Mouse (Mus musculus): ENCODE measurements around the gene Gm10840. TPM values are rescaled to one million over a fixed set of nuclear protein-coding genes. Genes with fewer than 3 reads are reported as not detected.

Gm10840 gene
- polyA plus RNA-seq, 1 experiment from 2014 or later = not detected

DNA sequence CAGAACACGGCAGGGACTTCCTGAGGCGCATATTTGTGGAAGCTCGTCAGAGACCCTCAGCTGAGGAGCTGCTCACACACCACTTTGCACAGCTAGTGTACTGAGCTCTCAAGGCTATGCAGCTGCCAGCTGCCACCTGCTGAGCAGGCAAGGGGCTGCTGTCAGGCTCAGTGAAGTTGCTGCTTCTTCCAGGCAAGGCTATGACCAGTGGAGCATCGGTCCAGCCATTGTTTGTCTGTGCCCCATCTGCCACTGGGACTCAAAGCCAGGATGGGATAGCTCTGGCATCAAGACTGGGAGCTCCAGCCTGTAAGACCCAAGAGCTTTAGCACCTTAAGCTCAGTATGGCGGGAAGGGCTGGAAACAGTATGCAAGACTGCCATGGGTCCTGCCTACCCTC lies 6.6 kb upstream of the Gm10840 start:
- no peaks in the 10 kb centered on the region for H3K27me3 ChIP-seq (ENCODE audit: insufficient read depth, poor library complexity, severe bottlenecking)
- H3K9me3 ChIP-seq = no peaks in the 10 kb centered on the region
- WGBS = 74% methylated on average over 5 of the region's 5 CpGs
- H3K27ac ChIP-seq = no peak overlapping the region
- no peak for DNase-seq (ENCODE audit: low spot score)
- peaks cover 17% of the 10 kb centered on the region for H3K4me1 ChIP-seq
- H3K36me3 ChIP-seq = peaks cover 98% of the 10 kb centered on the region
- no peak overlapping the region for H3K4me3 ChIP-seq

GRCm38 (mm10) chr11:106154770-106155169 lies 5.9 kb upstream of the Gm10840 start:
- no peak for DNase-seq (ENCODE audit: low spot score)
- Histone ChIP-seq H3K27ac (no peak overlapping the region), H3K27me3 (ENCODE audit: insufficient read depth, poor library complexity, severe bottlenecking) (no peaks in the 10 kb centered on the region), H3K36me3 (peaks cover 92% of the 10 kb centered on the region), H3K9me3 (no peaks in the 10 kb centered on the region), H3K4me1 (peaks cover 23% of the 10 kb centered on the region), H3K4me3 (no peak overlapping the region)
- 68% methylated on average over 2 of the region's 2 CpGs for WGBS

DNA sequence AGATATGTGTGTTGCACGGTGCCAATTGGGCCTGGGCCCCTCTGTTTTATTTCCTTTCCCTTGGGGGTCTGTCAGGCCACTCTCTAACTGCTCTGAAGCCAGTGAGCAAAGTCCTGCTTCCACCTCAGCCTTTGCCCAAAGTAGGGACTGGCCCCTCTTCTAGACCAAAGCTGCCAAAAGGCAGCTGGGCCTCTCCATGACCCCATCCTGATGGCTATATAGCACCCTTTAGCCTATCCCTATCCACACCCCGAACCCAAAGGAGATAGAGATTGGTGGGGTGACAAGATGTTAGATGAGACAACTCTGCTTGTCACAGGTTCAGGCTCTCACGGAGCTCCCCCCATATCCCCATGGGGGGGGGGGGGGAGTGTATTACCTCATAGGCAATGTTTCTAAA lies 4.9 kb upstream of the Gm10840 start:
- H3K4me3 ChIP-seq = no peak overlapping the region
- no peak for DNase-seq (ENCODE audit: low spot score)
- peaks cover 27% of the 10 kb centered on the region for H3K4me1 ChIP-seq
- peaks cover 82% of the 10 kb centered on the region for H3K36me3 ChIP-seq
- WGBS = 67% methylated on average over 3 of the region's 3 CpGs
- no peaks in the 10 kb centered on the region for H3K9me3 ChIP-seq
- H3K27me3 ChIP-seq (ENCODE audit: insufficient read depth, poor library complexity, severe bottlenecking) = no peaks in the 10 kb centered on the region
- H3K27ac ChIP-seq = no peak overlapping the region

DNA sequence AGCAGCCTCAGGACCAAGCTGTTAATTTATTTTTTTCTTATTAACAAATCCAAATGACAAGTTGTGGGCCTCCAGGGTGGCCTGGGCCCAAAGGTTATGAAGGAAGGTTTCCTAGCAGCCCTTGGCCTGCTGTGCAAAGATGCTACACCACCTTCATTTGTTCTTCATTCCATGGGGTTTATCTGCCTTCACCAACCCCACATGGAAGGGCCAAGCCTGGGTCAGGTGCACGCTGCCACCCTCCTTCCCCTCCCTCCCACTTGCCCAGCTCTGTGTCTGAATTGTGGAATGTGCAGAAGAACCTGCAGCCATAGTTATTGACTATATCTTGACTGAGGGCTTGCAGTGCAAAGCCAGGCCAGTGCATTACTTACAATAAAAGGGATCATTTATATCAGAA lies 4.4 kb upstream of the Gm10840 start:
- WGBS = 77% methylated on average over 1 of the region's 1 CpGs
- no peak overlapping the region for H3K27ac ChIP-seq
- H3K36me3 ChIP-seq = peaks cover 77% of the 10 kb centered on the region

GRCm38 (mm10) chr11:106157154-106157553 lies 3.5 kb upstream of the Gm10840 start:
- Histone ChIP-seq H3K27me3 (ENCODE audit: insufficient read depth, poor library complexity, severe bottlenecking) (no peaks in the 10 kb centered on the region), H3K4me1 (peaks cover 38% of the 10 kb centered on the region), H3K36me3 (peaks cover 68% of the 10 kb centered on the region), H3K27ac (no peak overlapping the region), H3K9me3 (no peaks in the 10 kb centered on the region), H3K4me3 (no peak overlapping the region)
- WGBS = 86% methylated on average over 7 of the region's 7 CpGs
- DNase-seq (ENCODE audit: low spot score) = no peak

More for the DNA sequence above, 4.4 kb upstream of the Gm10840 start:
- H3K9me3 ChIP-seq = no peaks in the 10 kb centered on the region
- H3K27me3 ChIP-seq (ENCODE audit: insufficient read depth, poor library complexity, severe bottlenecking) = no peaks in the 10 kb centered on the region
- DNase-seq (ENCODE audit: low spot score) = no peak
- H3K4me1 ChIP-seq = peaks cover 32% of the 10 kb centered on the region
- H3K4me3 ChIP-seq = no peak overlapping the region

- H3K27me3 ChIP-seq (ENCODE audit: insufficient read depth, poor library complexity, severe bottlenecking) = no peaks in the 10 kb centered on the region
- H3K27ac ChIP-seq = peak overlapping the region; percentile 97
- peaks cover 39% of the 10 kb centered on the region for H3K4me1 ChIP-seq
- DNase-seq (ENCODE audit: low spot score) = no peak
- peaks cover 58% of the 10 kb centered on the region for H3K36me3 ChIP-seq
- H3K9me3 ChIP-seq = no peaks in the 10 kb centered on the region
- 55% methylated on average over 14 of the region's 14 CpGs for WGBS
- H3K4me3 ChIP-seq = peak overlapping the region; percentile 90
These were observed 2.3 kb upstream of the Gm10840 start for GRCm38 (mm10) chr11:106158081-106158929.

DNA sequence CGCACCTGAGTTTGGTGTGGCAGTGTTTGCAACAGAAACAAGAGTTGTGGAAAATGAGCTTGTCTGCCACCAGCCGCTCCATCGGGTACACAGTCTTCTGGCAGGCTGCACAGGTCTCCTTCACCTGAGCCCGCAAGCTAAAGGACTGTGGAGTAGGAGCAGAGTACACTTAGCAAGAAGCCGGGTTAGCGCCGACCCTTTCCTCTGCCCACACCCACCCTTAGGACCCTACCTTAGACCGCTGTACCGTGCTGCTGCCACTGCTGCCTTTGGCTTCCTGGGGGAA lies 1.8 kb upstream of the Gm10840 start:
- H3K27ac ChIP-seq = peak overlapping the region; percentile 97
- 33% methylated on average over 9 of the region's 9 CpGs for WGBS
- H3K27me3 ChIP-seq (ENCODE audit: insufficient read depth, poor library complexity, severe bottlenecking) = no peaks in the 10 kb centered on the region
- peaks cover 44% of the 10 kb centered on the region for H3K4me1 ChIP-seq
- no peak for DNase-seq (ENCODE audit: low spot score)
- peak overlapping the region; percentile 90 for H3K4me3 ChIP-seq
- peaks cover 59% of the 10 kb centered on the region for H3K36me3 ChIP-seq
- H3K9me3 ChIP-seq = no peaks in the 10 kb centered on the region

DNA sequence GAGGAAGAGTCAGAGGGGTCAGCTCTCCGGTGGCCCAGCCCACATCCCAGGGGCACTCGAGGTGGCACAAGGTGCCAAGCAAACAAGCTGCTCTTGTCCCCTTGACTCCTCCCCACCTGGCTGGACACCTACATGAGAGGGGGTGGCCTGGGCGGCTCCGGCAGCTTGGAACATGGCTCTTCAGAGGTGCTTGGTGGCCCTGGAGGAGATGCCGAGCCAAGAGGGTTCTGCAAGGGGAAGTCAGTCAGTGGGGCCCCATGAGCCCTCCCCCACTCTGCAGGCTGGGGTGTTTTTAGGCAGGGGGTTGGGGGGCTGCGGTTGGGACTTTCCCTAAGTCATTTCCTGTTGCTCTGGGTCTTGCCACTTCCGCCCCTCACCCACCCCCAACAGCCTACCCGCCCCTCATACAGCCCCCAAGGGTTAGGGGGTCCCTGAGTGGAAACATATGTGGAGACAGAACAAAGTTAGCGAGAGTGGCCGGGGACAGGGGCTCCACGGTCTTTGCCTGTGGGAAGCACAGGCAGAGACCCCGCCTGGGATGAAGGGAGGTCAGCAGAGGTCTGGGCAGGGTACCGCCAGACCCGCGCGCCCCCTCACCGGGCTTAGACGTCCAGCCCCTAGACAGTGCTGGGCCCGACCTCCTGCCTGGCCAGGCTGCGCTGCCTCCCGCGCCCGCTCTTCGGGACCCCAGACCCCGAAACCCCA lies 1.3 kb upstream of the Gm10840 start:
- Histone ChIP-seq H3K4me3 (peak overlapping the region; percentile 90), H3K4me1 (peaks cover 45% of the 10 kb centered on the region), H3K27ac (peak overlapping the region; percentile 97), H3K27me3 (ENCODE audit: insufficient read depth, poor library complexity, severe bottlenecking) (no peaks in the 10 kb centered on the region), H3K9me3 (no peaks in the 10 kb centered on the region), H3K36me3 (peaks cover 59% of the 10 kb centered on the region)
- under 1% methylated on average over 25 of the region's 25 CpGs for WGBS
- DNase-seq (ENCODE audit: low spot score) = peak; percentile 82

GRCm38 (mm10) chr11:106159921-106160840 lies 469 bp upstream of the Gm10840 start:
- peak overlapping the region; percentile 90 for H3K4me3 ChIP-seq
- peaks cover 58% of the 10 kb centered on the region for H3K36me3 ChIP-seq
- peak overlapping the region; percentile 97 for H3K27ac ChIP-seq
- under 1% methylated on average over 80 of the region's 106 CpGs for WGBS
- H3K9me3 ChIP-seq = no peaks in the 10 kb centered on the region
- peak; percentile 89 for DNase-seq (ENCODE audit: low spot score)
- peaks cover 45% of the 10 kb centered on the region for H3K4me1 ChIP-seq
- no peaks in the 10 kb centered on the region for H3K27me3 ChIP-seq (ENCODE audit: insufficient read depth, poor library complexity, severe bottlenecking)

GRCm38 (mm10) chr11:106162237-106162636 lies 1.6 kb downstream of the Gm10840 start:
- 85% methylated on average over 2 of the region's 2 CpGs for WGBS
- H3K36me3 ChIP-seq = peaks cover 53% of the 10 kb centered on the region

DNA sequence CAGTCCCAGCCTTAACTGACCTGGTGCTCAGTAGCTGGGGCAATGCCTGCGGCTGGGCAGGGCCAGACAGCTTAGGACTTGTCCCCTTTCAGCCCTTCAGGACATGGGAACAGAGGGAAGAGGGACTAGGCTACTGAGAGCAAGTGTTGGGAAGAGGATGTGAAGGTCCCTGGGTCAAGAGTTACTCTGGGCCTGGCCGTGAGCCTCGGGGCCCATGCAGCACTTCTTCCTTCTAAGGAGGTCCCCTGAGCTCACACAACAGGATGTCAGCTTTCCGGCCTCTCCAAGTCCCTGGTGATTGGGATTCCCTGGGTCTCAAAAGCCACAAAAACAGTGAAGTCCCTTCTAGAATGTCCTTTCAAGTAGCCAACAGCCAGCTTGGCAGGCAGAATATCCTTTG lies 2.9 kb downstream of the Gm10840 start:
- Histone ChIP-seq H3K4me1 (peaks cover 33% of the 10 kb centered on the region), H3K4me3 (no peak overlapping the region), H3K9me3 (no peaks in the 10 kb centered on the region), H3K27ac (peak overlapping the region; percentile 47; the same call in 1 of the 2 replicates), H3K36me3 (peaks cover 52% of the 10 kb centered on the region), H3K27me3 (ENCODE audit: insufficient read depth, poor library complexity, severe bottlenecking) (no peaks in the 10 kb centered on the region)
- DNase-seq (ENCODE audit: low spot score) = no peak
- WGBS = 82% methylated on average over 4 of the region's 4 CpGs

More at GRCm38 (mm10) chr11:106162237-106162636, 1.6 kb downstream of the Gm10840 start:
- H3K9me3 ChIP-seq = no peaks in the 10 kb centered on the region
- H3K4me3 ChIP-seq = no peak overlapping the region
- DNase-seq (ENCODE audit: low spot score) = peak; percentile 67
- peaks cover 45% of the 10 kb centered on the region for H3K4me1 ChIP-seq
- no peak overlapping the region for H3K27ac ChIP-seq
- H3K27me3 ChIP-seq (ENCODE audit: insufficient read depth, poor library complexity, severe bottlenecking) = no peaks in the 10 kb centered on the region

DNA sequence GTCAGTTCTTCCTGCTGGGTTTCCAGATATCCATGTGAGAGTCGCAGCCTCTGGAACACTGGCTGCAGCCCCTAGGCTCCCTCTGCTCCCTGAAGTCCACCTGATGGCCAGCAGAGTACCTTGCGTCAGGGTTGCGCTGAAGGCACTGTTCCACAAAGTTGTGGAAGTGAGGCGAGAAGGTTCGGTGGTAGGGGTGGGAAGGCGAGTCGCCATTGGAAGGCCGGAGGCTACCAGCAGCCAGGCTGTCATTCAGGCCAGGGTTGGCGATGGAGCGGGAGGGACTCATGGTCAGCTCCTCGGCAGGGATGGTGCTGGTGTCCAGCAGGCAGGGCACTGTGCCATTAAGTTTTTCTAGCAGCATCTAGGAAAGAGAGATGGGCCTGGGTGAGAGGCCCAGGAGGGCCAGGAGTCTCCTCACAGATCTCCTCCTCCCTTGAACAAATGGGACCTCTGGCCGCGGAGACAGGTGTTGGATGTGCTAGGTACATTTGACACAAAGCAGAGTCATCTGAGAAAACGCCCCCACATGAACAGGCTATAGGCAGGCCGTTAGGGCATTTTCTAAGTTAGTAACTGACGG lies 4.0 kb downstream of the Gm10840 start:
- no peaks in the 10 kb centered on the region for H3K9me3 ChIP-seq
- no peak overlapping the region for H3K27ac ChIP-seq
- WGBS = 83% methylated on average over 16 of the region's 16 CpGs
- H3K27me3 ChIP-seq (ENCODE audit: insufficient read depth, poor library complexity, severe bottlenecking) = no peaks in the 10 kb centered on the region
- peaks cover 47% of the 10 kb centered on the region for H3K36me3 ChIP-seq
- H3K4me1 ChIP-seq = peaks cover 22% of the 10 kb centered on the region
- H3K4me3 ChIP-seq = no peak overlapping the region
- peak; percentile 55 for DNase-seq (ENCODE audit: low spot score)
